8 mouse cellular contexts compared by ENCODE assay signal in the genomic region with DNA sequence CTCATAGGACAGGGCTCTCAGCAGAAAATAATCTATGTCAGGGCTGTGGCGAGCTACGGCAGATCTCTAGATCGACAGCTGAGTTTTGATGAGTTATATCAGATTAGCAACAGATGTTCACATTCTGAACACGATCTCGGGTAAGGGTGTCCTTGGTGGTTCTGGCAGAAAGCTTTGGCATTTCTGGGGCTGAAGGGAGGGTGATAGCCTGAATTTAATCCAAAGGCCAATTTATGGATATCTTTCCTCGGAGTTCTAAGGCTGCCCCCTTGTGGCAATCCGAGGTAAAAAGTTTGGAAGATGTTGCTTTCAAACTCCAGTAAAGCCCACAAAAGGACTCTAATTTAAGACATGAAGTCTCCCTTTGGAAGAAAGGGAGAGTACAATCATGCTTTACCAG.
DNase-seq lines count a peak whose midpoint lies in the region; ATAC-seq and TF ChIP-seq lines count a peak whose summit lies in the region.

No protein-coding gene starts in this region.

- H3K4me1 ChIP-seq in intestine, postnatal 0 days (replicated peaks; ENCODE audit: control insufficient read depth, insufficient read depth, low read length): no peaks in the 10 kb centered on the region
- H3K4me1 ChIP-seq in intestine, embryonic 15.5 days (replicated peaks): no peaks in the 10 kb centered on the region
- H3K4me1 ChIP-seq in limb, embryonic 11.5 days (ENCODE audit: control insufficient read depth, insufficient read depth, low read length): no peaks in the 10 kb centered on the region
- no peaks in the 10 kb centered on the region for H3K4me1 ChIP-seq in stomach, postnatal 0 days (replicated peaks; ENCODE audit: control insufficient read depth, insufficient read depth)

- H3K9ac ChIP-seq in intestine, postnatal 0 days (ENCODE audit: low read depth, low read length): no peak overlapping the region
- no peak overlapping the region for H3K9ac ChIP-seq in intestine, embryonic 15.5 days
- H3K9ac ChIP-seq in limb, embryonic 11.5 days (ENCODE audit: low read length): no peak overlapping the region
- H3K9ac ChIP-seq in stomach, postnatal 0 days (ENCODE audit: low read length): no peak overlapping the region

- no peaks in the 10 kb centered on the region for H3K36me3 ChIP-seq in intestine, postnatal 0 days (ENCODE audit: control insufficient read depth, insufficient read depth)
- H3K36me3 ChIP-seq in intestine, embryonic 15.5 days: no peaks in the 10 kb centered on the region
- no peaks in the 10 kb centered on the region for H3K36me3 ChIP-seq in limb, embryonic 11.5 days (ENCODE audit: control insufficient read depth, insufficient read depth, low read length)
- no peaks in the 10 kb centered on the region for H3K36me3 ChIP-seq in stomach, postnatal 0 days (ENCODE audit: control insufficient read depth, insufficient read depth, low read length)

- no peak overlapping the region for H3K27ac ChIP-seq in intestine, postnatal 0 days (ENCODE audit: low read depth, low read length)
- no peak overlapping the region for H3K27ac ChIP-seq in intestine, embryonic 15.5 days
- H3K27ac ChIP-seq in limb, embryonic 11.5 days (replicated peaks; ENCODE audit: low read depth, low read length): no peak overlapping the region
- no peak overlapping the region for H3K27ac ChIP-seq in stomach, postnatal 0 days (replicated peaks)

- ATAC-seq in intestine, postnatal 0 days: no peak
- ATAC-seq in intestine, embryonic 15.5 days: no peak
- no peak for ATAC-seq in limb, embryonic 11.5 days (ENCODE audit: insufficient number of reproducible peaks, low FRiP score, low TSS enrichment, low read depth)
- ATAC-seq in stomach, postnatal 0 days (ENCODE audit: low FRiP score, low TSS enrichment): no peak

- peak; percentile 62 for TF ChIP-seq CTCF in intestine, postnatal 0 days (IDR thresholded peaks at IDR 0.05; ENCODE audit: low read depth)
- peak; percentile 70 for TF ChIP-seq CTCF in stomach, postnatal 0 days (IDR thresholded peaks at IDR 0.05; ENCODE audit: low read depth)

- DNase-seq in adipocyte (ENCODE audit: low spot score): peak; percentile 5
- DNase-seq in cerebellum, postnatal 36 days: peak; percentile 31 to 41
- peak; percentile 49 to 70 for DNase-seq in frontal cortex, postnatal 36 days (ENCODE audit: low spot score in 2 of 2)
- peak; percentile 55 for DNase-seq in limb, embryonic 11.5 days (ENCODE audit: low spot score)
- peak; percentile 14 for DNase-seq in stomach, postnatal 0 days (ENCODE audit: low spot score)
- no peak for DNase-seq in yolk sac, embryonic 10.5 days (ENCODE audit: low spot score)

- no peak overlapping the region for H3K4me2 ChIP-seq in intestine, postnatal 0 days (replicated peaks; ENCODE audit: low read depth)
- H3K4me2 ChIP-seq in intestine, embryonic 15.5 days (replicated peaks): no peak overlapping the region
- H3K4me2 ChIP-seq in limb, embryonic 11.5 days (ENCODE audit: low read depth, severe bottlenecking): no peak overlapping the region
- H3K4me2 ChIP-seq in stomach, postnatal 0 days (replicated peaks; ENCODE audit: low read depth): no peak overlapping the region

- H3K9me3 ChIP-seq in intestine, postnatal 0 days (ENCODE audit: control insufficient read depth): no peaks in the 10 kb centered on the region
- no peaks in the 10 kb centered on the region for H3K9me3 ChIP-seq in intestine, embryonic 15.5 days
- no peaks in the 10 kb centered on the region for H3K9me3 ChIP-seq in limb, embryonic 11.5 days (ENCODE audit: control insufficient read depth, low read length)
- H3K9me3 ChIP-seq in stomach, postnatal 0 days (ENCODE audit: control insufficient read depth, low read length): no peaks in the 10 kb centered on the region

- no peaks in the 10 kb centered on the region for H3K27me3 ChIP-seq in intestine, postnatal 0 days (replicated peaks; ENCODE audit: control insufficient read depth, insufficient read depth, low read length)
- no peaks in the 10 kb centered on the region for H3K27me3 ChIP-seq in intestine, embryonic 15.5 days (replicated peaks)
- H3K27me3 ChIP-seq in limb, embryonic 11.5 days (ENCODE audit: control insufficient read depth, insufficient read depth, low read length): no peaks in the 10 kb centered on the region
- H3K27me3 ChIP-seq in stomach, postnatal 0 days (ENCODE audit: control insufficient read depth, insufficient read depth, low read length): no peaks in the 10 kb centered on the region

- no peak for TF ChIP-seq EP300 in stomach, postnatal 0 days (optimal IDR thresholded peaks at IDR 0.05)

- WGBS in intestine, postnatal 0 days: 50% methylated on average over 7 of the region's 7 CpGs
- WGBS in intestine, embryonic 15.5 days: 52% methylated on average over 7 of the region's 7 CpGs
- 52% methylated on average over 7 of the region's 7 CpGs for WGBS in limb, embryonic 11.5 days
- WGBS in stomach, postnatal 0 days: 43% methylated on average over 7 of the region's 7 CpGs

- no peak overlapping the region for H3K4me3 ChIP-seq in intestine, postnatal 0 days (ENCODE audit: low read depth, low read length)
- H3K4me3 ChIP-seq in intestine, embryonic 15.5 days (replicated peaks): no peak overlapping the region
- H3K4me3 ChIP-seq in limb, embryonic 11.5 days (ENCODE audit: low read depth, low read length): no peak overlapping the region
- H3K4me3 ChIP-seq in stomach, postnatal 0 days (ENCODE audit: low read depth, low read length): no peak overlapping the region
